Mouse (Mus musculus) kidney, embryonic 16.5 days (tissue): ENCODE data around the gene Fam178b. TPM values are rescaled to one million over a fixed set of nuclear protein-coding genes. Genes with fewer than 3 reads are reported as not detected.
A peak's percentile ranks its signal among the peaks of the same experiment; 100 is the strongest.

Experiments
- ATAC-seq: fragments of 200-750 bp; cut with Nextera tagmentation; 2 replicates; pipeline ENCODE4 v1.8.0; 2017; ENCODE audit warnings: moderate TSS enrichment; ENCODE audit not compliant: low FRiP score, low TSS enrichment
- H3K27ac ChIP-seq: fragments of 300-500 bp; sonication (generic); 2 replicates; pipeline ENCODE4 v1.5.1; 2014; ENCODE audit warnings: low read length
- H3K27me3 ChIP-seq: fragments of 300-500 bp; sonication (generic); 2 replicates; pipeline ENCODE4 v1.6.1; 2014; ENCODE audit warnings: low read length, control low read depth, mixed read lengths; ENCODE audit not compliant: insufficient read depth
- H3K36me3 ChIP-seq: fragments of 300-500 bp; sonication (generic); 2 replicates; pipeline ENCODE4 v1.6.1; 2014; ENCODE audit warnings: low read length, control low read depth, mixed read lengths; ENCODE audit not compliant: insufficient read depth
- H3K4me1 ChIP-seq: fragments of 300-500 bp; sonication (generic); 2 replicates; pipeline ENCODE4 v1.6.1; 2014; ENCODE audit warnings: low read length, control low read depth, mixed read lengths; ENCODE audit not compliant: insufficient read depth
- H3K4me2 ChIP-seq: fragments of 300-500 bp; sonication (generic); replicated peaks from 2 replicates; pipeline ENCODE4 v1.6.1; 2014; ENCODE audit warnings: low read depth, low read length
- H3K4me3 ChIP-seq: fragments of 300-500 bp; sonication (generic); 2 replicates; pipeline ENCODE4 v1.5.1; 2014; ENCODE audit warnings: mild to moderate bottlenecking, low read length
- H3K9ac ChIP-seq: fragments of 300-500 bp; sonication (generic); replicated peaks from 2 replicates; pipeline ENCODE4 v1.6.1; 2014; ENCODE audit warnings: low read length
- H3K9me3 ChIP-seq: fragments of 300-500 bp; sonication (generic); 2 replicates; pipeline ENCODE4 v1.6.1; 2016; ENCODE audit warnings: low read length, control low read depth
- WGBS: fragments of 180-500 bp; shearing (Covaris S2); extraction: QIAGEN DNeasy Blood & Tissue Kit; methylation state at CpG from one replicate; pipeline ENCODE4 v1.1.7; 2014; 5-methylcytosine and 5-hydroxymethylcytosine counted together
- polyA plus RNA-seq: library from polyadenylated mRNA; unstranded; fragments of >200 nt; fragmentation: Nextera tagmentation; extraction: Ambion mirVana; gene quantifications from 2 replicates; pipeline ENCODE4 v1.2.1, GENCODE M21; 2015

Fam178b gene
- polyA plus RNA-seq, 1 experiment from 2014 or later: 1.8 TPM

DNA sequence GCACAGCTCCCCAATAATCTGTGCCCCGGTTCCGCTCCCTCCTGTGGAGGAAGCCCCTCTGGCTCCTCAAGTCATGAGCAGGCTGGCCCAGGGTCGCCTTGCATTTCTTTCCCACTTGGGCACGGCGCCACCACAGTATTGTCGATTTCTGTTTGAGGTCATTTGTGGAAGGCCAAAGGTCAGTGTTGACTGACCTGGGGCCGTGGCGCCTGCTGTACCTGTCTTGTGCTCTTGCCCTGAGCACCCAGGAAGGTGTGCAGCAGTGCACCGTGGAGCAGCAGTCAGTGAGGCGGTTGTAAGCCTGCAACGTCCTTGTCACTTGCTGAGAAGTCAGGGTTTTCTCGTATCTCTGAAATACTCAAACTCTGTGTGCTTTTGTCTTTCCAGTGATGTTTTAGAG lies 157.2 kb downstream of the Fam178b start:
- H3K36me3 ChIP-seq: peaks cover 45% of the 10 kb centered on the region
- H3K9ac ChIP-seq: no peak overlapping the region
- H3K9me3 ChIP-seq: no peaks in the 10 kb centered on the region
- H3K27ac ChIP-seq: no peak overlapping the region
- 86% methylated on average over 12 of the region's 12 CpGs for WGBS
- no peak overlapping the region for H3K4me2 ChIP-seq
- H3K4me3 ChIP-seq: no peak overlapping the region
- no peak for ATAC-seq
- H3K4me1 ChIP-seq: peaks cover 9% of the 10 kb centered on the region
- H3K27me3 ChIP-seq: no peaks in the 10 kb centered on the region

DNA sequence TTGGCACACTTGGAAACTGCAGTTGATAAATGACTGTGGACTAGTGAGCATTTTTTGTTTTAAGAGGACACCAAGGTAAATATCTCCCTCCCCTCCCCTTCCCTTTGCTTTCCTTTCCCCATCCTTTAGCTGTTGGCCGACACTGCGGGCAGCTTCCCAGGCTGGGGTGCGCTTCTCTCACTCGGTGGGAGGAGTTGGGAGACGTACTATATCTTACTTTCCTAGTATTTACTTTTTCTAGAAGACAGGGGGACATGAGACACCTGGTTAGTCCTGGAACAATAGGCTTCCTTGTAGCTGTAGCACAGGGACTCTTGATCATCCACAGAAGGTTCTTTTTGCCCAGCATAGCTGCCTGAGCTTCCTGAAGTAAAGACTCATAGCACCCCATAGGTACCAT lies 158.9 kb downstream of the Fam178b start:
- no peak overlapping the region for H3K27ac ChIP-seq
- no peak for ATAC-seq

DNA sequence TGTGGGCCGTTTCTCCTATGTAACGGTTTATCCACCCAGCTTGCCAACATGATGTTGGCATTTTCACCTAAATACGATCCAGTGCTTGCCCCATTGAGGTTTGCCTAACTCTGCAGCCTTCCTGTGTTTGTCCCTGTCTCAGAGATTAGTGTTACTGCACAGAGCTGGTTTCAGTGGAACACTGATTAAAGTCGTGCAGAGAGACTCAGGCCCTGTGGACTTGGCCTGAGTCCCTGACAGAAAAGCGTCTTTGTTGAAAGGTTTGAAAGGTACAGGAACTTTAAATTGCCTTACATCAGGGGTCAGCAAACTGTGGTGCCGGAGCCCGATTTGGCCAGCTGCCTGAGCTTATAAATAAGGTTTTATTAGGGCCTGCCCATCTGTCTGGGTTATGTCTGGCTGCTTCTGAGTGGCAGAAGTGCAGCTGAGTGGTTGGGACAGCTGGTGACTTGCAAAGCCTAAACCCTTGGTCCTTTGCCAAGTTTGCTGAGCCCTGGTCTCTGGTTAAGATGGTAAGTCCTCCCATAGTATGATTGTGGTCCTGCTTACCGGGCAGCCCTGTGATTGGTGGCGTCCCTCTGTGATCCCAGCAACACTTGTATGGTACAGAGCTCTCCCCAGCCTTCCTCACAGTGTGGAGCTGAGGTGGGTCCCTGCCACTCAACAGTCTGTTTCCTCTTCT lies 159.5 kb downstream of the Fam178b start:
- 49% methylated on average over 9 of the region's 9 CpGs for WGBS
- peaks cover 61% of the 10 kb centered on the region for H3K36me3 ChIP-seq
- H3K4me1 ChIP-seq: peaks cover 9% of the 10 kb centered on the region
- H3K27ac ChIP-seq: peak overlapping the region; percentile 39; the same call in 1 of the 2 replicates
- no peak overlapping the region for H3K4me2 ChIP-seq
- no peak overlapping the region for H3K9ac ChIP-seq
- ATAC-seq: no peak
- no peak overlapping the region for H3K4me3 ChIP-seq
- no peaks in the 10 kb centered on the region for H3K9me3 ChIP-seq
- no peaks in the 10 kb centered on the region for H3K27me3 ChIP-seq

More for the DNA sequence above, 158.9 kb downstream of the Fam178b start:
- H3K27me3 ChIP-seq: no peaks in the 10 kb centered on the region
- peaks cover 9% of the 10 kb centered on the region for H3K4me1 ChIP-seq
- peaks cover 60% of the 10 kb centered on the region for H3K36me3 ChIP-seq
- no peaks in the 10 kb centered on the region for H3K9me3 ChIP-seq
- H3K4me3 ChIP-seq: no peak overlapping the region
- no peak overlapping the region for H3K4me2 ChIP-seq
- WGBS: 37% methylated on average over 5 of the region's 5 CpGs
- no peak overlapping the region for H3K9ac ChIP-seq

DNA sequence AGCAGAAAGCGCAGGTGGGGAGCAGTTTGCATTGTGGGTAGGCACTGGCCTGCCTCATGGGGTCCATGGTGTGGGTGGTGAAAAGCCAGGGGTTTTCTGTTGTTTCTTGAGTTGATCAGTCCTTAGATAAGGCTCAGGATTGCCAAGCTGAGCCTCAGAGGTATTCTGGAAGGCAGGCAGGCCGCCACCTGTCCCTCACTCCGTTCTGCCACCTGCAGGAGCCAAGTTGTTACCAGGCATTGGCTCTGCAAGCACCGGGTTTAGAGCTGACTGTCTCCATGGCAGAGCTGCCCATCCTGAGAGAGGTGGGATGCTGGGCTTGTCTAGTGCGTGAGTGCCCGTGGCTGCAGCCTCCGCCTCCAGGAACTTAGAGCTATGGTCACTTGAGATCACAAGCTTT lies 160.8 kb downstream of the Fam178b start:
- ATAC-seq: no peak
- Histone ChIP-seq H3K36me3 (peaks cover 61% of the 10 kb centered on the region), H3K9me3 (no peaks in the 10 kb centered on the region), H3K4me1 (peaks cover 9% of the 10 kb centered on the region), H3K27ac (no peak overlapping the region), H3K9ac (no peak overlapping the region), H3K27me3 (no peaks in the 10 kb centered on the region), H3K4me2 (no peak overlapping the region), H3K4me3 (no peak overlapping the region)
- 89% methylated on average over 7 of the region's 7 CpGs for WGBS

DNA sequence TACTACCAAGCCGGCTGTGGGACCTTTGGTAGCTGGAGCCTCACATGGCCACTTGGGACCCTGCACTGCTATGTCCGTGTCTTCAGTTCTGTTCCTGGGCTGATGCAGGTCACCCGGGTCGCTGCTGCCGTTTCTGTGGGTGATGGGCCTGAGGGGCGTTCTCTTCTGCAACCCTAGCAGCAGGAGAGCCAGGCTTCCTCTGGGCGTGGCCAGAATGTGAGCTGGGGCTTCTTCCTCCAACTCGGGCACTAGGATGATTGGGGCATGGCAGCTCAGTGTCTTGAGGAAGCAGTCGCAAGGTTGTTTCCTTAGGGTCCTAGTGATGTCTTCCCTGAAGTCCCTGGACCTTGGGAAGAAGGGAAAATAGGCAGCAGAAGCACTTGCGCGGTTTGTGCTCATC lies 163.4 kb downstream of the Fam178b start:
- Histone ChIP-seq H3K4me1 (peaks cover 16% of the 10 kb centered on the region), H3K27ac (no peak overlapping the region), H3K36me3 (peaks cover 51% of the 10 kb centered on the region), H3K4me2 (no peak overlapping the region), H3K27me3 (no peaks in the 10 kb centered on the region), H3K9ac (no peak overlapping the region), H3K9me3 (no peaks in the 10 kb centered on the region), H3K4me3 (no peak overlapping the region)
- WGBS: 62% methylated on average over 11 of the region's 11 CpGs
- ATAC-seq: no peak

DNA sequence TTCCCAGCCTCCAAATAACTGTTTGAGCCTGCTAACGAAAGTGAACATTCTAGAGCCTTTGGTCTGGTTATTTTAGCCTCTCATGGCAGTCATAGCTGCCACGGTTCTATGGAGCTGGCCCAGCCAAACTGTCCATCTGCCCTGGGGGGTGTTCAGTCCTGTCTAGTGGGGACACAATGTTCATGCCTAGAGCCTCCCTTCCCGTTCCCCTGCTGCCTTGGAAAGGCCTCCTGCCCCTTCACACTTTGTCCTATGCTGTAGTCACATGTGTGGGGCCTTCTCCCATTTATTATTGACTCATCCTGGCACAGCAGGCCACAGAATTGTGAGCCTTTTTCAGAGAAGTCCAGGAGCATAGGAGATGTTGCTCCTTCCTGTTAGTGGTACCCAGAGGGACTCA lies 164.7 kb downstream of the Fam178b start:
- no peak overlapping the region for H3K27ac ChIP-seq
- ATAC-seq: no peak
- H3K4me3 ChIP-seq: no peak overlapping the region
- 76% methylated on average over 3 of the region's 3 CpGs for WGBS
- H3K27me3 ChIP-seq: no peaks in the 10 kb centered on the region
- H3K36me3 ChIP-seq: peaks cover 42% of the 10 kb centered on the region
- no peaks in the 10 kb centered on the region for H3K9me3 ChIP-seq
- no peak overlapping the region for H3K9ac ChIP-seq
- H3K4me1 ChIP-seq: peaks cover 25% of the 10 kb centered on the region
- no peak overlapping the region for H3K4me2 ChIP-seq

DNA sequence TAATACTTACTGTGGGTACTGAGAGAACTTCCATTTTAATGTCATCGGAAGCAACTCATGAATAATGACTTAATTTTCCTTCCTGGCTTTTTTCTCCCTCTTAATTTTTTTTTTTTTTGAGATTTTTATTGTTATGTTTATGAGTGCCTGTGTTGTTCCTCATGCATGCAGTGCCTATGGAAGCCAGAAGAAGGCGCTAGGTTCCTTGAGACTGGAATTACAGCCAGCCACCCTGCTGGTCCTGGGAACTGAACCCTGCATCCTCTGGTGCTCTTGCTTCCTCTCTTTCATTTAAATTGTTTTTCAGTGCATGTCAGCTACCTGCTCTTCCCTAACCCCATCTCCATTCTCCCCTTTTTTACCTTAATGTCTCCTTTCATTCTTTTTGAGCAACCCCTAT lies 169.3 kb downstream of the Fam178b start:
- no peaks in the 10 kb centered on the region for H3K27me3 ChIP-seq
- peak overlapping the region; percentile 88 for H3K4me2 ChIP-seq
- peaks cover 26% of the 10 kb centered on the region for H3K4me1 ChIP-seq
- whole genome bisulfite sequencing: 57% methylated on average over 2 of the region's 2 CpGs
- ATAC-seq: no peak
- H3K4me3 ChIP-seq: peak overlapping the region; percentile 86
- peaks cover 7% of the 10 kb centered on the region; the same call in 1 of the 2 replicates for H3K36me3 ChIP-seq
- H3K27ac ChIP-seq: no peak overlapping the region
- H3K9ac ChIP-seq: no peak overlapping the region
- H3K9me3 ChIP-seq: no peaks in the 10 kb centered on the region

DNA sequence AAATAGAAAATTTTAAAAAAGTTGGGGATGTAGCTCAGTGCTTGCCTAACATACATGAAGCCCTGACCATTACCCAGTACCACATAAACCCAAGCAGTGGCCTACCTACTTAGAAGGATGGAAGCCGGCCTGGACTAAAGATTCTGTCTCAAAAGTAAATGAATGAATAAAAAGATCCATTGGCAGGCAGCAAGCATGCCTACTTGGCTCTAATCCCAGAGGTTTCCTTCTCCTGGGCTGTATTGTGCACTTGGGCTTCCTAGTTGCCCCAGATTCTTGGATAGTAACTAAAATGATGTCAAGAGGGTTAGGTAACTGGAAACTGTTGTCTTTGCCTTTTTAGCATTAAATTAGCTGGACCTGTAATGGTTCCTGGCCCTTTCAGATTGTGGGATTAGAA lies 169.7 kb downstream of the Fam178b start:
- Histone ChIP-seq H3K4me1 (peaks cover 26% of the 10 kb centered on the region), H3K9me3 (no peaks in the 10 kb centered on the region), H3K9ac (peak overlapping the region; percentile 87), H3K4me3 (peak overlapping the region; percentile 86), H3K36me3 (peaks cover 7% of the 10 kb centered on the region; the same call in 1 of the 2 replicates), H3K4me2 (peak overlapping the region; percentile 88), H3K27me3 (no peaks in the 10 kb centered on the region), H3K27ac (no peak overlapping the region)
- WGBS: 8% methylated on average over 1 of the region's 1 CpGs
- no peak for ATAC-seq

DNA sequence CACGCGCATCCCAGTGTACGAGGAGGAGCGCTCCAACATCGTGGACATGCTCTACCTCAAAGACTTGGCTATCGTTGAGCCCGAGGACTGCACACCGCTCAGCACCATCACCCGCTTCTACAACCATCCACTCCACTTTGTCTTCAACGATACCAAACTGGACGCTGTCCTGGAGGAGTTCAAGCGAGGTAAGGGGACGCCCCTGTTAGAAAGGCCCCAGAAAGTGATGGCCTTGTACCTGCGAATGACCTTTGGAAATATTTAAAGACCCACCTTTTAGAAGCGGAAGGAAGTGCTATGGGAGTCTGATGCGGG lies 170.1 kb downstream of the Fam178b start:
- Histone ChIP-seq H3K36me3 (peaks cover 7% of the 10 kb centered on the region; the same call in 1 of the 2 replicates), H3K4me1 (peaks cover 26% of the 10 kb centered on the region), H3K27ac (peak overlapping the region; percentile 97), H3K4me2 (peak overlapping the region; percentile 88), H3K9ac (peak overlapping the region; percentile 87), H3K27me3 (no peaks in the 10 kb centered on the region), H3K9me3 (no peaks in the 10 kb centered on the region), H3K4me3 (peak overlapping the region; percentile 86)
- 2% methylated on average over 16 of the region's 16 CpGs for whole genome bisulfite sequencing
- no peak for ATAC-seq
